Mouse (Mus musculus) kidney, embryonic 15.5 days (tissue): ENCODE data around the gene Mtrf1l. TPM values are rescaled to one million over a fixed set of nuclear protein-coding genes. Genes with fewer than 3 reads are reported as not detected.

Source experiments
- ATAC-seq: fragments of 200-750 bp; cut with Nextera tagmentation; replicated peaks from 2 replicates; pipeline ENCODE4 v1.8.0; 2017; ENCODE audit warnings: moderate TSS enrichment; ENCODE audit not compliant: low FRiP score
- H3K27ac ChIP-seq: fragments of 300-500 bp; sonication (generic); 2 replicates; pipeline ENCODE4 v1.5.1; 2015; ENCODE audit warnings: mild to moderate bottlenecking, inconsistent platforms
- H3K27me3 ChIP-seq: fragments of 300-500 bp; sonication (generic); 2 replicates; pipeline ENCODE4 v1.6.1; 2015; ENCODE audit warnings: inconsistent platforms
- H3K36me3 ChIP-seq: fragments of 300-500 bp; sonication (generic); 2 replicates; pipeline ENCODE4 v1.6.1; 2015; ENCODE audit warnings: inconsistent platforms
- H3K4me1 ChIP-seq: fragments of 300-500 bp; sonication (generic); 2 replicates; pipeline ENCODE4 v1.6.1; 2015; ENCODE audit warnings: inconsistent platforms
- H3K4me2 ChIP-seq: fragments of 300-500 bp; sonication (generic); 2 replicates; pipeline ENCODE4 v1.6.1; 2015; ENCODE audit warnings: moderate library complexity, mild to moderate bottlenecking, inconsistent platforms
- H3K4me3 ChIP-seq: fragments of 300-500 bp; sonication (generic); replicated peaks from 2 replicates; pipeline ENCODE4 v1.5.1; 2015; ENCODE audit warnings: mild to moderate bottlenecking, inconsistent platforms
- H3K9ac ChIP-seq: fragments of 300-500 bp; sonication (generic); 2 replicates; pipeline ENCODE4 v1.6.1; 2015; ENCODE audit warnings: mild to moderate bottlenecking, inconsistent platforms
- H3K9me3 ChIP-seq: fragments of 300-500 bp; sonication (generic); replicated peaks from 2 replicates; pipeline ENCODE4 v1.6.1; 2016; ENCODE audit warnings: inconsistent platforms
- WGBS: fragments of 180-500 bp; shearing (Covaris S2); methylation state at CpG from one replicate; pipeline ENCODE4 v1.1.7; 2015; ENCODE audit warnings: mixed read lengths; 5-methylcytosine and 5-hydroxymethylcytosine counted together
- polyA plus RNA-seq: library from polyadenylated mRNA; unstranded; fragments of >200 nt; fragmentation: Nextera tagmentation; extraction: Ambion mirVana; gene quantifications from 2 replicates; pipeline ENCODE4 v1.2.1, GENCODE M21; 2015

The Mtrf1l gene
- 14.5 and 15.3 TPM in 2 replicates for polyA plus RNA-seq

- H3K27me3 ChIP-seq: no peaks in the 10 kb centered on the region
- H3K9me3 ChIP-seq: no peaks in the 10 kb centered on the region
- peaks cover 20% of the 10 kb centered on the region for H3K4me1 ChIP-seq
- peak within 1 kb of the TSS; percentile 83 for H3K4me2 ChIP-seq
- ATAC-seq: peak; percentile 97
- WGBS: under 1% methylated on average over 47 of the region's 47 CpGs
- H3K9ac ChIP-seq: peak within 1 kb of the TSS; percentile 95
- peaks cover 19% of the 10 kb centered on the region for H3K36me3 ChIP-seq
- H3K27ac ChIP-seq: peak within 1 kb of the TSS; percentile 94
- peak within 1 kb of the TSS; percentile 95 for H3K4me3 ChIP-seq
These were observed at the start of gene Mtrf1l for GRCm38 (mm10) chr10:5823740-5824491. Mtrf1l (minus strand) TSS chr10:5823910.

- no peaks in the 10 kb centered on the region for H3K27me3 ChIP-seq
- no peak overlapping the region for H3K27ac ChIP-seq
- no peaks in the 10 kb centered on the region for H3K36me3 ChIP-seq
- no peaks in the 10 kb centered on the region for H3K4me1 ChIP-seq
- ATAC-seq: no peak
- no peak overlapping the region for H3K4me2 ChIP-seq
- H3K9ac ChIP-seq: no peak overlapping the region
- 49% methylated on average over 4 of the region's 4 CpGs for WGBS
- no peak overlapping the region for H3K4me3 ChIP-seq
- H3K9me3 ChIP-seq: no peaks in the 10 kb centered on the region
These were observed 47.4 kb upstream of the Mtrf1l start for GRCm38 (mm10) chr10:5871081-5871480.

- Histone ChIP-seq H3K9ac (no peak overlapping the region), H3K36me3 (no peaks in the 10 kb centered on the region), H3K4me1 (no peaks in the 10 kb centered on the region), H3K27me3 (no peaks in the 10 kb centered on the region), H3K27ac (no peak overlapping the region), H3K9me3 (no peaks in the 10 kb centered on the region), H3K4me3 (no peak overlapping the region), H3K4me2 (no peak overlapping the region)
- no peak for ATAC-seq
- 81% methylated on average over 11 of the region's 11 CpGs for WGBS
These were observed 44.4 kb upstream of the Mtrf1l start for GRCm38 (mm10) chr10:5867981-5868552.

- ATAC-seq: no peak
- no peaks in the 10 kb centered on the region for H3K27me3 ChIP-seq
- WGBS: 64% methylated on average over 2 of the region's 2 CpGs
These were observed 42.3 kb upstream of the Mtrf1l start for GRCm38 (mm10) chr10:5865996-5866395.

GRCm38 (mm10) chr10:5862669-5863068 is 39.0 kb upstream of the Mtrf1l start:
- H3K9ac ChIP-seq: no peak overlapping the region
- 0 out of 2 replicates have a peak, but pooled peaks cover 3% of the 10 kb centered on the region for H3K9me3 ChIP-seq
- no peak overlapping the region for H3K27ac ChIP-seq
- H3K4me2 ChIP-seq: no peak overlapping the region
- 97% methylated on average over 3 of the region's 3 CpGs for WGBS
- no peak overlapping the region for H3K4me3 ChIP-seq
- H3K4me1 ChIP-seq: no peaks in the 10 kb centered on the region
- ATAC-seq: no peak
- no peaks in the 10 kb centered on the region for H3K36me3 ChIP-seq
- no peaks in the 10 kb centered on the region for H3K27me3 ChIP-seq

More at GRCm38 (mm10) chr10:5865996-5866395, 42.3 kb upstream of the Mtrf1l start:
- H3K9ac ChIP-seq: no peak overlapping the region
- no peaks in the 10 kb centered on the region for H3K4me1 ChIP-seq
- H3K4me3 ChIP-seq: no peak overlapping the region
- no peak overlapping the region for H3K27ac ChIP-seq
- H3K36me3 ChIP-seq: no peaks in the 10 kb centered on the region
- H3K4me2 ChIP-seq: no peak overlapping the region
- 0 out of 2 replicates have a peak, but pooled peaks cover 3% of the 10 kb centered on the region for H3K9me3 ChIP-seq

GRCm38 (mm10) chr10:5860849-5861248 is 37.1 kb upstream of the Mtrf1l start:
- no peak overlapping the region for H3K4me2 ChIP-seq

DNA sequence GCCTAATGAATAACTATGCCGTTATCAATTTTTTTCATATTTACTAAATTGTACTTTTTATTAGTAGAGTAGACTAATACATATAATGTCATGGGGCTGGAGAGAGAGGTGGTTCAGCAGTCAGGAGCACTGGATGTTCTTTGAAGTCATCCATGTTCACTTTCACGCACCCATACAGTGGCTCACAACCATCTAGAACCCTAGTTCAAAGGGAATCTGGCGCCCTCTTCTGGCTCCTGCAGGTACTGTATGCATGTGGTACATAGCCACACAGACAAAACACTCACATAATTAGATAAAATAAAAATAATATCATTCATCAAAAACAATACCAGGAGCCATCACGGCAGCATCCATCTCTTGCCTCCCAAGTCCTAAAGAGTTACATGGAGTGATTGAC is 36.0 kb upstream of the Mtrf1l start:
- WGBS: 72% methylated on average over 4 of the region's 4 CpGs
- no peaks in the 10 kb centered on the region for H3K4me1 ChIP-seq

More at GRCm38 (mm10) chr10:5860849-5861248, 37.1 kb upstream of the Mtrf1l start:
- Histone ChIP-seq H3K4me3 (no peak overlapping the region), H3K9me3 (0 out of 2 replicates have a peak, but pooled peaks cover 3% of the 10 kb centered on the region), H3K4me1 (no peaks in the 10 kb centered on the region), H3K9ac (no peak overlapping the region), H3K36me3 (no peaks in the 10 kb centered on the region), H3K27ac (no peak overlapping the region), H3K27me3 (no peaks in the 10 kb centered on the region)
- no peak for ATAC-seq
- WGBS: 89% methylated on average over 3 of the region's 3 CpGs

GRCm38 (mm10) chr10:5857996-5858549 is 34.4 kb upstream of the Mtrf1l start:
- 0 out of 2 replicates have a peak, but pooled peaks cover 3% of the 10 kb centered on the region for H3K9me3 ChIP-seq
- H3K4me1 ChIP-seq: no peaks in the 10 kb centered on the region
- H3K27ac ChIP-seq: no peak overlapping the region
- no peaks in the 10 kb centered on the region for H3K36me3 ChIP-seq
- no peak for ATAC-seq
- WGBS: 67% methylated on average over 10 of the region's 10 CpGs
- no peak overlapping the region for H3K4me2 ChIP-seq
- H3K4me3 ChIP-seq: no peak overlapping the region
- no peaks in the 10 kb centered on the region for H3K27me3 ChIP-seq
- no peak overlapping the region for H3K9ac ChIP-seq

More for the DNA sequence above, 36.0 kb upstream of the Mtrf1l start:
- 0 out of 2 replicates have a peak, but pooled peaks cover 3% of the 10 kb centered on the region for H3K9me3 ChIP-seq
- no peak for ATAC-seq
- H3K4me3 ChIP-seq: no peak overlapping the region
- no peak overlapping the region for H3K4me2 ChIP-seq
- no peaks in the 10 kb centered on the region for H3K36me3 ChIP-seq
- H3K27me3 ChIP-seq: no peaks in the 10 kb centered on the region
- no peak overlapping the region for H3K27ac ChIP-seq
- H3K9ac ChIP-seq: no peak overlapping the region

DNA sequence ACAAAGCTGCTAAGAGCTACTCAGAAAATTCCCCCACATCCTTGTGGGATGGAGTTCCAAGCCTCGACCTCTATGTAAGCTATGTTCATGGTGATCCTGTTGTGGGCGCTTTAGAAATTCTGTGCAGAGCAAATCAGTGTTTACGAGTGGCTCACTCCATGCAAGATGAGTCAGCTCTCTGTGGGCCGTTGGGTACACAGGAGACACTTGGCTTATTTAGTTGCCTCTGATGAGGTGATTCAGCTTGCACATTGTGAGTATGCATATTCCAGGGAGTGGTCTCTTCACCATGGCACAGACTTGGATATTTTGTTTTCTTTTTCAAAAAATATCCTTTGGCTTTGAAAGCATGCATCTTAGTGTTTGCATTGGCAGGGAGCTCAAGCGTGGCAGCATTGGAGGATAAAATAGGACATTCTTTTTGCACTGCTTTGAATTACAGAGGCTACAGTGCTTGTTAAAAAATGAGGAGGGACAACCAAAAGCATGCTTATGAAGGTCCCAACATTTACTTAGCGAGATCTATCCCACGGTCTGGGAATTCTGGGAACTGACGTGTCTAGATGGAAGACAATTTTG is 29.7 kb upstream of the Mtrf1l start:
- H3K9ac ChIP-seq: no peak overlapping the region

DNA sequence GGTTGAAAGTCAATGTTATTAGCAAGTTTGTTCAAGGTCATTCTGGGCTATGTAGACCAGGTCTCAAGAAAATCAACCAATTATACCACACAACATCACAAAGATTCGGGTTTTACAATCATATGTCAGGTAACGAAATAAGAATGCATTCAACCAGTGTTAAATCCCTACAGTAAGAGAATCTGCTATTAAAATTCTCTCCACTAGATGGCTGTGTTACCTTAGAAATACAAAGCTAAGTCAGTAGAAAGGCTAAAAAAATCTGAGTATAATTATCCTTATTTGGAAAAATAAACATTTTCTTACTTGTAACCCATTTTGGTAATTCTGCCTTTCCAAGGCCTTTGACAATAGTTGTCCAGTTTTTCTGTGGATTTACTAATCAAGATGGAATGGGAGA is 23.2 kb upstream of the Mtrf1l start:
- WGBS: 30% methylated on average over 2 of the region's 2 CpGs
- no peak for ATAC-seq
- H3K9ac ChIP-seq: no peak overlapping the region

More for the DNA sequence above, 29.7 kb upstream of the Mtrf1l start:
- H3K4me3 ChIP-seq: no peak overlapping the region
- no peaks in the 10 kb centered on the region for H3K36me3 ChIP-seq
- H3K4me1 ChIP-seq: no peaks in the 10 kb centered on the region
- H3K27me3 ChIP-seq: no peaks in the 10 kb centered on the region
- no peak for ATAC-seq
- H3K9me3 ChIP-seq: no peaks in the 10 kb centered on the region
- H3K4me2 ChIP-seq: no peak overlapping the region
- WGBS: 84% methylated on average over 8 of the region's 8 CpGs
- no peak overlapping the region for H3K27ac ChIP-seq

DNA sequence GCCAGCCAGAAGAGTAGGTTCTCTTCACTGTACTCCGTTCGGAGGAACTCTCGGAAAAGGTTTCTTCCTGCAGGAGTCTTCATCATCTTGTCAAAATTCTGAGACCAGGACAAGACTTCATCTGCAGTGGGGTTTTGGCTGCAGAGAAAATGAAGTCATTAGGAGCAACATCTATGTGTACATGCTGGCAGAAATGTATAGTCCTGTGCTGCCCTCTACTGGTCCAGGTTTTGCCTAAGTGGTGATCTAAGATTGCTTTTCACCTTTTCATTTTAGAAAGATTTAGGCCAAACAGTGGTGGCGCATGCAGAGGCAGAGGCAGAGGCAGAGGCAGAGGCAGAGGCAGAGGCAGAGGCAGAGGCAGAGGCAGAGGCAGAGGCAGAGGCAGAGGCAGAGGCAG is 17.7 kb upstream of the Mtrf1l start:
- 71% methylated on average over 4 of the region's 4 CpGs for WGBS
- no peaks in the 10 kb centered on the region for H3K9me3 ChIP-seq
- H3K4me1 ChIP-seq: no peaks in the 10 kb centered on the region
- H3K27ac ChIP-seq: no peak overlapping the region
- no peak overlapping the region for H3K4me3 ChIP-seq
- no peak for ATAC-seq
- no peaks in the 10 kb centered on the region for H3K27me3 ChIP-seq
- H3K4me2 ChIP-seq: no peak overlapping the region
- no peaks in the 10 kb centered on the region for H3K36me3 ChIP-seq
- H3K9ac ChIP-seq: no peak overlapping the region

More for the DNA sequence above, 23.2 kb upstream of the Mtrf1l start:
- Histone ChIP-seq H3K4me2 (no peak overlapping the region), H3K36me3 (no peaks in the 10 kb centered on the region), H3K27ac (no peak overlapping the region), H3K27me3 (no peaks in the 10 kb centered on the region), H3K4me3 (no peak overlapping the region), H3K4me1 (no peaks in the 10 kb centered on the region), H3K9me3 (no peaks in the 10 kb centered on the region)
